Mouse (Mus musculus) adrenal gland, postnatal 4 days (tissue): ENCODE measurements at regions not wholly inside any gene's neighbourhood (a gene's known extent, or its start where the extent isn't known, plus 50 kb on each side); places are given as distances from the start of the nearest gene placed in this dataset.

Experiments used
- DNase-seq, 2 experiments: peaks; one replicate each; pipeline ENCODE4 v3.0.0; 2021 to 2022; ENCODE audit warnings: low spot score in 2 of 2, mixed read lengths in 2 of 2

DNA sequence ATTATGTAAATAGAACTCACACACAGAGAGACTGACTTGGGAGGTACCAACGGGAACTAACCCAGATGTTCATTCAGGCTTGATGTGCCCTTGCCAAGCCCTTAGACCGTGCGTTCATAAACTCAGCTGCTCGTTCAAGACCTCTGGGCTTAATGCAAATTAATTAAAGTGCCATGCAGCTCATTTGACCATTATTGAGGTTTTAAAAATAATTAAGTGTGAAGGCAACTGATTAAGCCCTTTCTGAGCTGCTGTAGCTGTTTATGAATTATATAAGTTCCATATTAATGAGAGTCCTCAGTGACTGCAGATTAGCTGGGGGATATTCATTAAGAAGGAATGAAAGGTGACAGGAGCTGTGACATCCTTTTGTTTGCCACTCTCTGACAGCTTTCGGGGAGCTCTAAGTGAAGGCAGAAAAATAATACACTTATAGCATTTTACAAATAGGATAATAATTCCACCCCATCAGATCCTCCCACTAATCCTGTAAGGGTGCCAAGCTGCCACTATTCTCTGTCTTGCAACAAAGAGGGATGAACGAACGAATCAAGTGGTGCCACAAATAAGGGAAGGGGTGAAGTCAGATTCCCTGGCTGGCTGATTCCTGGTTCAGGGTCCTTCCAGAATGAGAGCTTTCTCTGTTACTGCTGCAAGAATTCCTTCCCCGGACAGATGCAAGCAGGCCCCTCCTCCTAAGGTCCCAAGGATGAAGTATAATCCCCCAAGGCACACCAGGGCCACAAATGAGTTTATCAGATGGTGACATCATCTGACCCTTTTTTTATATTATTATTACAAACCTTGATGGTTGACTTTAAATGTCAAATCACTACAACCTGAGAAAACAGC lies 184.7 kb upstream of the Nckap5 start:
- no peak for DNase-seq

DNA sequence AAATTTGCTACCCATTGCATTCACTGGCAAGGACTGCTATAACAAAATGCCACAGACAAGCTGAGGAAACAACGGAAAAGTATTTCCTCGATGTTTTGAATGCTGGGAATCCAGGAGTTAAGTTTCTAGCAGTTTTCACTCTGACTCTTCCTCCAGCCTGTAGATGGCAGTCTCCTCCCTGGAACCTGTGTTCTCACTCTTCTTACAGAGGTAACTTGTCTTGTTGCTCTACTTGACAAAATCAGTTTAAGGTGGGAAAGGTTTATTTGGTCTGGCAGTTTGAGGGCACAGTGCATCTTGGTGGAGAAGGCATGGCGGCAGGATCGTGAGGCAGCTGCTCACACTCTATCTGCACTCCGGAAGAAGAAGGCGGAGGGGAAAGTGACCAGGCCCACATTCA lies 181.3 kb upstream of the Nckap5 start:
- DNase-seq: no peak

DNA sequence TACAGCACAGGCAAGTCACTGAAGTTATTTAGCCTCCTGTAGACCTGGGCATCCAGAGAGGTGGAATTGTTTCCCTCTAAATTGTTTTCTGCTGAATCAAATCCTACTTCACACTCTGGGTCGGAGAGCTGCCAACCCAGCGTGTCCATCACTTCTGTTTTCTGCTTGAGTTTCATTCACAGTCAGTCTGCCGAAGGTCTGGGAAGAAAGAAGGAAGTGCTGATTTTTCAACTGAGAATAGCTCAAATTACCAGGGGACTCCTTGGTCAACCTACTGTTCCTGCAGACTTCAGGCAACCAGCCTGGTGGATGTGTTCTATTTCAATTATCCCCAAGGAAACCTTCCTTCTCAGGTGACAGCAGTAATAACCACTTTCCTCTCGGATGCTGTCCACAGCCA lies 179.1 kb upstream of the Nckap5 start:
- DNase-seq: no peak

DNA sequence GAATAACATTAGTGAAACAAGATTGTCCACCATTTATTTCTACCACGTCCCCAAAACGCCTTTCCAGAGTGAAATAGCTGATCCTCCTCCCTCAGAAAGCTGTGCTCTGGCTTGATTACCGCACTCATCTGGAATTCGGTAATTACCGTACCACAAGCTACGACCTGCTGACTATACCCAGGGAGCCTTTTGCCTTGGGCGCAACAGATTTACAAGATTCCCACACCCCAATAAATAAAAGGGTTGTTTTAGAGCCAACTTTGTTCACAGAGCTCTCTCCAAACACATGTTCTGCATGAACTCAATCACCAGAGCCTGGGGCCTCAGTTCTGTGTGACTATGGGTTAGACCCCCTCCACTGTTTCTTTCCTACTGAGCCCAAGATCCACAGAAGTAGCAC lies 171.1 kb upstream of the Nckap5 start:
- DNase-seq: no peak

DNA sequence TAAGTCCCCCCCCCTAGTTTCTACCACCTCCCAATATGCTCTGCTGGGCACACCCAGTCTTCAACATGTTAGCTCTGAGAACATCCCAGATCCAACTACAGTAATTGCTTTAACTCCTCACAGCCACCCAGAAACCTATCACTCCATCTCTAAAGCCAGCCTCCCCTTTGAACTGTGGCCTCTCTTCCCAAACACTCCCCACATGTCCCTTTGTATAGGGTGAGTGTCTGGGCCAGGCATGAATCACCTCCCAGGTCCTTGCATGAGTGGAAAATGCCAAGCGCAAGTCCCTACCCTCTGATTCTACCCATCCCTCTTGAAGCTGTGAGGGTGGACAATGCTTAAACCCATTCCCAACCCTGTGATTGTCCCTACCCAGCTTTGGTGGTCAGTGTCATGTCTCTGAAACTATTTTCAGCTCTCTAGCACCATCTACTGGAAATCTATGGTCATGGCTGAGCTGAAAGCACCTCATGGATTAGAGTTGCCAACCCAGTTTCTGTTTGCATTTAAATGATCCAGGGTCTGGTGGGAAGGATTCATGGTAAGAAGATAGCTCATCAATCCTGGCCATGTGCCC lies 162.6 kb upstream of the Nckap5 start:
- DNase-seq: no peak

DNA sequence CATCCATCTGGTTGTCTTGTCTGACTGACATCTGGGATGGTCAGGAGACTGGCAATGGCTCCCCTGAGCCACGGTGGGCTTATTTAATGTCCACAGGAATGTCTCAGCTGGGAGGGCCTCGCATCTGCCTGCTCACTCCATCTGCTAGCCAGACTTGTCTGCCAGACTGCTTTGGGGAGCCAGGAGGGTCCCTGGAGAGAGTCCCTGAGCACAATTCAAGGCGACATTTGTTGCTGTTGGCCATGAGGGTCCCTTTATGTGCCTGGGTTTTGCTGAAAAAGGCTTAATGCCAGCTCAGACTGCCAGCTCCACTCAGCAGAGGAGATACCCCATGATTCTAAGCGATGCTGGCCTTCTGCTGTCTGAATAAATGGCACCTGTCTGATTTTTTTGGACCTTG lies 161.8 kb upstream of the Nckap5 start:
- no peak for DNase-seq

DNA sequence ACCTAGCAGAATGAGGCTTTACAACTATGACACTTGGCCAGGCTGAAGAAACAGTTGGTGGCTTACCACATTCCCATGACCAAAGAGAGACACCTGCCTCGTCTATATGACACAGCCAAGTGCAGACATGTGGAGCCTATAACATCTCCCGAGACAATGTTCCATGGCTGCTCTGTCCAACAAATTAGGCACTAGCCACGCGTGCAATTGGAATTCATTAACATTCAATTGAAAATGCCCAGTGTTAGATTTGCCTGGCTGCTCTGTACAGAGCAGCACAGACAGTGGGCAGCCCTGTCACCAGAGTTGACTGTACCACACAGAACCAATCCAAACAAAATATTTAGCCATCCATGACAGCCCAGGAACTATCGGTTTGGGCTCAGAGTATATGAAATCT lies 152.2 kb upstream of the Nckap5 start:
- DNase-seq: no peak

DNA sequence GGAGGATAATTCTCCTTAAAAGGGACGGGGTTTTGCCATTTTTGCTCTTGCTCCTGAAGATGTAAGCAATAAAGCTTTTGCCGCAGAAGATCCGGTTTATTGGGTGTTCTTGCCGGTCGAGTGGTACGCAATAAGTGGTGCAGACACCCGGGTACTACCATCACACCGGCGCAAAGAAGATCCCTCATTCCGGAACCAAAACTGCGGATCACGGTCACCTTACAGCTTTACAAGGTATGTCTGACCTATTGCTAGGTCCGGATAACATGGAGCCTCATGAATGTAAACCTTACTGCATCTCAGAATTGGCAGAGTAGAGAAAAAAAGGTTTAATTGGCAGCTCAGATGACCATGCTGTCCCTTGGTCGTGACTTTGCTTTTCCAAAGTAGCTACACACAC lies 149.7 kb upstream of the Nckap5 start:
- DNase-seq: no peak

DNA sequence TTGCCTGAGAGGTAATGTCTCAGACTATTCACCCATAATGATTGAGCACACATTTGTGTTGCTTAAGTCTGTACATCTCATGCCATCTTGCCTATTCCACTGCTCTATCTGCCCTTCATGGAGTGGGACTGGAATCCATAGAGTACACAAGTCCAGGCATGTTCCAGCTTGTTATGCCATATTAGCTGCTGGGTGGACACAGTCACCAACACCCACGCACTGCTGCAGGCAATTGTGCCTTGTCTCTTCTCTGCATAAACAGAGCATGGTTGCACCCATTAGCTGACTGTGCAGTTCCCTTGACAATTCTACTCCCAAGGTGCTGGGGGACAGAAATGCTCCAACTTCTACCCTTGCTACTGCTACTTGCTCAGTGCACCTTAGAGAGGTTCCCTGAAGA lies 143.3 kb upstream of the Nckap5 start:
- DNase-seq: no peak

DNA sequence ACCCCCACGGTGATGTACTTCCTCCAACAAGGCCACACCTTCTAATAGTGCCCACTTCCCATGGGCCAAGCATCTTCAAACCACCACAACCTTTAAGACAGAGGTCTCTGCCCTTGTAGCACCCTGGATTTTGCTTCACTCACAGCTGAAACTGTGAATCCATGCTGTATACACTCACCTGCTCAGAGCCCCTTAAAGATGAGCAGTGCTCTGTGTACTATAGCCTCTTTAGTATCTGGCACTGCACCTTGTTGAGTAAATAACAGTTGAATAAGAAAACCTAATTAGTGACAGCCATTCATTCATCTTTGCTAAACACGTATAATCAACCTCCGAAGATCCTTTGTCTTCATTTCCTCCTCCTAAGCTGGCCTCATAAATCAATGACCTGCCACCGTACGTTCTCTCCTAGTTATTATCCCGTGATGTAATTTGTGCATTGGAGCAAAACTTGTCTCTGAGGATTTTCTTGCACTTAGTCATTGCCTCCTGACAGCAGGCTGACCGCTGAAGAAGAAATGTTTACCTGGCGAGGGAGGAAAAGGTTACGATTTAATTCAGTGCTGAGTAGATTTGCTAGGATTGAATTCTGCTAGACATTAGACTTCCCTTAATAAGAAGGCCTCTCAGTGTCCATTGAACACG lies 141.3 kb upstream of the Nckap5 start:
- no peak for DNase-seq

DNA sequence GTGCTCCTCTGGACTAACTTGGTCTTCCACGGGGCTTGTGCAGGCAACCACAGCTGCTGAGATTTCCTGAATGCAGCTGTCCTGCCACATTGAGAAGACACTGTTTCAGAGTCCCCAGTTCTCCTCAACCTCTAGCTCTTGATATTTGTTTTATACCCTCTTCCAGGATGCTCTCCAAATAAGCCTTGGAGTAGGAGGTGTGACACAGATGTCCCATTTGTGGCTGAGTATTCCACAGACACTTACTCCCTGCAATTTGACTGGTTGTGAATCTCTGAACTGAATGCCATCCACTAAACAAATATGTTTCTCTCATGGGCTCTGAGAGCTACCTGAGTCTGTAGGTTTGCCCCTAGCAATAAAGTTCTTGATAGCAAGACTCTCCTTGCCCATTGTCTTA lies 140.5 kb upstream of the Nckap5 start:
- DNase-seq: no peak

DNA sequence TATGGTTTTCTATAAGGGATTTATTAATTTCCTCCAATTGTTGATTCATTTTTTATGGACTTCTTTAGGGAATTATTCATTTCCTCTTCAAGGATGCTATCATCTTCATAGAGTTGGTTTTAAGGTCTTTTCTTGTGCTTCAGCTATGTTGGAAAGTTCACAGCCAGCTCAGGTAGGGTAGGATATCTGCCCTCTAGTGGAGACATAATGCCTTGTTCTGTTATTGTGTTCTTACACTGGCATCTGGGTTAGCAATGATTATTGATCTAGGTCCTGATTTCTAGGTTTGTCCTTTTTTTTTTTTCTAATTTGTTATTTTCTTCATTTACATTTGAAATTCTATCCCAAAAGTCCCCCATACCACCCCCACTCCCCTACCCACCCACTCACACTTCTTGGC lies 135.8 kb upstream of the Nckap5 start:
- DNase-seq: no peak

DNA sequence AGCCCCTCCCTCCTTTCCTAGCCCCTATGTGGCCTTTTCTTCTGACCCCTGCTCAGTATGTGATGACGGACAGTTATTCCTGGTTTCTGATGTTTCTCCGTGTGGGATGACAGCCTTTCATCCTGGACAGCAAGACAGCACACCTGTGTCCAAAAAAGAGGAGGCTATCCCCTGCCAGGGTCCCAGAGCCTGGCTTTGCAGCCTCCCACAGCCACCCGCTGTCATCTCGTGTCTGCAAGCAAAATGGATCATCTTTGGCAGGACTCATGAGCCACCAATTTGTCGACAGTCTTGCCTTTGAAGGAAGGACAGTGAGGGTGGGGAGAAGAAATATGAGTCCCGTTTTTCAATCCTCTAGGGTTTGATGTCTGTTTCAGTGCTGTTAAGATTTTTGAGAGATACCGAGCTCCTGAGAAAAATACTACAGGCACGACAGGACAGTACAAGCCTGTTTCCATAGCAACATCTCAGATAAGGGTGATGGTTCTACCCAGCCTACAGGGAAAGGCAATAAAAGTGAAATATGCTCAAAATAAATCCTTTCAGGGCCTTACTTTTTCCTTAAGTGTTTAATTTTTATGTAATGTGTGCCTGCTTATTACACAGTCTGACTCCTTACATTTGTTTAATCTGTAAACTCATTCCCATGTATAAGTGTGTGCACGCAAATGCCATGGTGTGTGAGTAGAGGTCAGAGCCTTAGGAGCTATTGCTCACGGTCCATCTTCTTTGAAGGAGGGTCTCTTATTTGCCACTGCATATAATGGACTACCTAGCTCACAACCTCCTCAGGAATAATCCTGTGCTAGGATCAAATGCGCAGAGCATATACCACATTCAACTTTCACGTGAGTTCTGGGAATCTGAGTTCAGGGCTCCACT lies 125.5 kb upstream of the Nckap5 start:
- DNase-seq: no peak

DNA sequence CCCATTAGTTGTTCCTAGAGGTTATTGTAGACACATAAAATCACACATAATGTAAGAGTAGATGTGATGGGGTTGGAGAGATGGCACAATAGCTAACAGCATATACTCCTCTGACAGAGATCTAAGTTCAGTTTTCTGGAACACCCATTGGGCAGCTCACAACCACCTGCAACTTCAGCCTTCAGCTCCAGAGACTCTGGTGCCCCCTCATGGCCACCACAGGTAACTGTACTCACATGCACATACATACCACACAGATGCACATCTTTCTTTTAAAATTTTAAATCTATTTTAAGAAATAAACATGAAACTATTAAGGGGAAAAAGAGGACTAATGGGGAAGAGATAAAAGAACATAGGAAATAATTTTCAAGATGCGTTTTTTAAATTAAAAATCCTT lies 117.3 kb upstream of the Nckap5 start:
- no peak for DNase-seq

DNA sequence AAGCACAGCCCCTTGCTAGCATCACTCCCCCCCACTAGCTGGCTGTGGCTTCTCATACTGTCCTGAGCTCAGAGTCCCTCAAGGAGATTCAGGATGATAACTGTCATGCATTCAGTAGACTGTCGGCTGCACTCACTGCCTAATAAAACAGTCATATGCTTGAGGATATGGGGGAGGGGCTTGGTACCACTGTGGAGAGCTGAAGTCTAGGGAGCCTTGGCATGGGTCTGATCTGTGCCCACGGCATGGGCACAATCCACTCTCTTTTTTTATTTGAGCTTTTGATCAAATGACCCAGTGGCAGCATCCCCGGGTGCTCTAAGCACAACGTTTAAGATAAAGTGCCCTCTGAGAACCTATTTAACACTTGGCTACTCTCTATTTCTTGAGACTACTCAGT lies 102.1 kb upstream of the Nckap5 start:
- DNase-seq: no peak

DNA sequence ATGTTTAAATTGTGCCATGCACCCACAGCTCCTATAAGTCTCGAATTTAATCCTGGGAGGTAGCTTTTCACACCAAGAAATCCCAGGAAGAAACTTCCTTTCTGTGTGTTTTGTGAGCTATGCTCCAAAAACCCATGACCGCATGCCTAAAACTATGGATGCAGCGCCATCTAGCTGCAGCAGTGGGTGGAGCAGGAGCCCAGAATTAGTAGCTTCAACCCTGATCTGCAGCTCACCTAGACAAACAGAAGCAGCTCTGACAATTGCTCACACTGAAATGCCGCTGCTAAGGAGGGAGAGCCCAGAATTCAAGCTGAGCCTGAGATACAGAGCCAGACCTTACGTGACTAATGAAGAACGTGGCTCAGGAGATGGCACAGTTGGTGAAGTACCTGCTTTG lies 101.2 kb upstream of the Nckap5 start:
- DNase-seq: peak; percentile 56 to 70

DNA sequence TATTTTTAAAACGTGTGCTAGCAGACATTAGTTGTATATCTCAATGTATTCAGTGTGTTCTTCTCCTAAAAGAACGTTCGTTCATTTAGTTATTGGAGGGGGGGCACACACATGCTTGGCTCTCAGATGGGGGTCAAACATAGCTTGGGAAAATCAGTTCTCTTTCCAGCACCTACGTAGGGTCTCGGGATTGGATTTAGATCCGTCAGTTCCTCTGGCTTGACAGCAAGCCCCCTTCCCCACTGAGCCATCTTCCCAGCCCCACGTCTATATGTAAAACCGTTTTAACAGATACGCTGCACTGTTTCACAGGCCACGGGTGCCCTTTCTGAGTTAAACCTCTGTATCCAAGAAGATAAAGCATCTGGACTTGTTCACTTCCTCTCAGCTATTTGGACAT lies 100.5 kb upstream of the Nckap5 start:
- DNase-seq: no peak

DNA sequence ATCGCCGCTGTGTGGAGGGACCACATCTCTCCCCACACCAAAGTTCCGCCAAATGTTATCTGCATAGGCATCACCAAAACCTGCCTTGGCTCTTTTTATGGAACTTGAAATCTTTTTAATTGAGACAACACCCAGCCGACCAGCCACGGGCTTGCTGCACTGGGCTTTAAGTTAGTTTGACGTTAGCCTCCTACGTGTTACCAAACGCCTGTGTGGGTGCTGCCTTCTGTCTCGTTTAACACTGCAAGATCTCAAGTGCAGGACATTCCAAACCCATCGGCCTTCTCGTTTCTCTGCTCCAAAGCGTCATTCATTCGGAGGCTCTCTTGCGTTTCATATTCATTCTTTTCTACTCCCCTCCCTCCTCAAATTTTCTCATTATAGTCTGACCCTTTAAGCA lies 100.0 kb upstream of the Nckap5 start:
- DNase-seq: no peak

DNA sequence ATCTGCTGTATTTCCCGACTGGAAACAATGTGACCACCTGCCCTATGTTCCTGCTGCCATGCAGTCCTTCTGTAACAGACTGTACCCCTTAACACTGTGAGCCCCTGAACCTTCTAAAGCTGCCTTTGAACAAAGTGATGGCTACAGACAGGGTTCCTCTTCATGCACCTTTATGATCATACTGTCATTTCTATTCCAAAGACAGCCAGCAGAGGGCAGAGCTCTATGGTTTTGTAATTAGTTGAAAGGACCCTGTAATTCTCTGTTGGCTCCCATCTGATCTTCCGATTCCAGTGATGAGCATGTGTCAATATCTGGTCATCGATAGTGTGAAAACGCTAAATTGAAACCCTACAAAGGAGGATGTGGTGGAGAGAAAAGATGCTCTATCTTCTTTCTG lies 99.1 kb upstream of the Nckap5 start:
- DNase-seq: no peak

DNA sequence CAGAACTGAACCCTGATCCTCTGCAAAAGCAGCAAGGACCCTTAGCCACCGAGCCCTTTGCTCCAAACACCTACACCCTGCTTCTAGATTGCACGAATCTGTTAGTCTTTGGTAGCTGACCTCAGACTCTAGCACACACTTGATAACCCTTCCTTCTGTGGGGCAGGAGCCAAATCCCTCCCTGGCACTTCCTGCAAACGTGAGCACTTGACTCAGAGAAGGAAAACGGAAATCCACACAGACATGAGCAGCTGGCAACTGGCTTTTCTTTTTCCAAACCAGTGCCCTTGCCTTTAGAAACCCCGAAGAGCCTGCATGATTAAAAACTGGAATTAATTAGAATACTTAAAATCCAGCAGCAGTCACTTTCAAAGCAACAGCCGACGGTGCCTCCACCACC lies 97.6 kb upstream of the Nckap5 start:
- no peak for DNase-seq

DNA sequence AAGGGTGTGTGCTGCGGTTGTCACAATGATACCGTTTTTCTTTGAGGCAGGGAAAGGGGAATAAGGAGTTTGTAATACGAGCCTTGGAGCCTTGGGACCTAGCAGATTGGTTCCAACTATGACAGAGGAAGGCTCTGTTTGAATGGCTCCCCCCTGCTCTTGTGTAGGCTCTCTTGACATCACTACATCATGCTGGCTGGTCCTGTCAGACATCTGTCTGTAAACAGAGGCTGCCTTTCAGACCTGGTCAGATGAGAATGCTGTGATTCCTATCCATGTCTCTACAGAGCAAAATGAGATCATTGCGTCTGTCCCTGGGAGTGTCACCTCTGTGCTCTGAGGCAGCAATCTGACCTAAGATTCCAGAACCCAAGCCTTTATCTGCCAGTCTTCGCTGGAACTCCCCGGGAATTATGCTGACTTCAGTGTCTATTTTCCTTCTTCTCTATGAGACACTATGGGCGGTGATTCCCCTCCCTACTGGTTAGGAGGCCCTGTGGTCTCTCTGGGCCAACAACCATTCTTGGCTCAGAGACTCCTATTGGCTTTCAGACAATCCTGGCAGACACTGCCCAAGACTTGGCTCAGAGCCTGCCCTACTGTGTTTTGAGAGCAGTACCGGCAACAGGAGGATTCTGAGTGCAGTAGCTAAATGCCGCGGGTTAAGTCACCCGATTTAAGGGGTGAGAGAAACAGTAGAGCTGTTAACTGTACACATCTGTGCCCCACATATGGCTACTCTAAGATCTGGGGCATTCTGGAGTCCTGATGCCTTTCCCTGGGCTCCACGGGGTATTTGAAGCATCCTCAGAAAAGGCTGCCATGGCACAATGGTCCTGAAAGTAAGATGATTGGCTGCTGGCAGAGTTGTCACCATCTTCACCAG lies 94.8 kb upstream of the Nckap5 start:
- DNase-seq: peak in 1 of 2 experiments; percentile 14
